Mouse (Mus musculus) cerebellum, adult 8-10 months (tissue): ENCODE measurements around the gene Olfr1040.
"Not testable (repeated sequence)": the region's sequence is repeated elsewhere in the genome, so short reads cannot be mapped to it uniquely, and the experiment has no call there.

Experiments
- DNase-seq: peaks from one replicate; pipeline ENCODE4 v3.0.0; 2022

The Olfr1040 gene

GRCm38 (mm10) chr2:86146632-86147031 lies at the start of gene Olfr1040:
Gene Olfr1040, minus strand, starts transcription at chr2:86146732.
- DNase-seq, result no peak

DNA sequence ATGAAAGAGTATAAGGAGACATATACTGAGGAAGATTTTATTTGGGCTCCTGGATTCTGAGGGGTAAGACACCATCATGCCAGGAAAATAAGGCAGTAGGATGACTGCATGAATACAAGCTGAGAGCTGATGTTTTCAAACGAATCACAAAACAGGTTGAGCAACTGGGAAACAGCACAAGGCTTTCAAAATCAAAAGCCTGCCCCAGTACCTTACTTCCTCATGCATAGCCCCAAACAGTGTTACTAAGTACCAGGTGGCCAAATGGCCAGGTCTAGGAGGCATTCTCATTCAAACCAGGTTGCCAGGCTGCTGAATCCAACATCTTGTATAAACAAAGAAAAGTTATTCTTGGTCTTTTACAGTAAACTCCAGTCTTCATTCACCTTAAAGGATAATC lies 49.3 kb upstream of the Olfr1040 start:
- DNase-seq, result no peak

- no peak for DNase-seq
Observed at GRCm38 (mm10) chr2:86185583-86185982, 39.1 kb upstream of the Olfr1040 start, which contains the start of gene Olfr52. Gene Olfr52, minus strand, starts transcription at chr2:86185683.

GRCm38 (mm10) chr2:86179950-86180349 lies 33.4 kb upstream of the Olfr1040 start:
- no peak for DNase-seq

DNA sequence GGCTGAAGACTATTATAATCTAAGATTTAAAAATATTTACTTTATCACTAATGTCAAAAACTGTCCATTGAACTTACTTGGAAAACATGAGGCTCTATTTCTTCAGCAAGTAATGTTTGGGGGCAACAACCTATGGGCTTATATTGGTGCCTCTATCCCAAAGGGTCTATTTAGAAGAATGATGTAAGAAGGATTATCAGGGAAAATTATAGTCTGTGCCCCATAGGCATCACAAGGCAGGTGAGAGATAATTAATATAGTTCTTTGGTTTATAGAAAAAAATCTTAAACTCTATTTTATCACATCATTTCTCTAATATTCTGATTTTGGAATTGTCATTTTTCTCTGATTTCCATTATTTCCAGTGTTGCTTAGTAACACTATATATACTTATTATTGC lies 31.2 kb upstream of the Olfr1040 start, which contains the start of gene Olfr1044:
Gene Olfr1044 (minus strand): TSS at position 101 of the 400 bp plus-strand sequence.
- no peak for DNase-seq

GRCm38 (mm10) chr2:86175422-86175821 lies 28.9 kb upstream of the Olfr1040 start:
- DNase-seq, result not testable (repeated sequence)

- no peak for DNase-seq
Observed at GRCm38 (mm10) chr2:86167422-86167821, 20.9 kb upstream of the Olfr1040 start, which contains the start of gene Olfr1043. Gene Olfr1043, minus strand, starts transcription at chr2:86167522.

DNA sequence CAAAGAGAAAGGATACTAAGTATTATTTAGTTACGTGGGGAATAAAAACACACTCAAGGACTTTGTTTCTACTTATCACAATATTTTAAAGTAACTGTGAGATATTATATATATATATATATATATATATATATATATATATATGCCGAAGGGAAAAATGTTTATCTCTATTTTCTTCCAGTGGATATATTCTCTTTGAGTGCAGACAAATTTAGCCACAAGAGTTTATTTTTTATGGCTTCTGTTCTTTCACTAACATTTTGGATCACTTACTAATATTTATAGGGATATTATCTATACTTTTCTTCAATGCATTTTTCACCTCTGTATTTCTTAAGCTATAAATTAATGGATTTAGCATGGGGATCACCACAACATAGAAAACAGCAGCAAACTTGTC lies 15.2 kb upstream of the Olfr1040 start, which contains the start of gene Olfr1042:
Gene Olfr1042 (minus strand): TSS at position 101 of the 400 bp plus-strand sequence.
- no peak for DNase-seq

- DNase-seq, result no peak
Observed at GRCm38 (mm10) chr2:86135828-86136227, 10.7 kb downstream of the Olfr1040 start, which contains the start of gene Olfr1039. Gene Olfr1039, minus strand, starts transcription at chr2:86135928.
